Mouse (Mus musculus) MEL (cell line): Measurements from ENCODE around the gene Gcc2. TPM values are rescaled to one million over a fixed set of nuclear protein-coding genes. Genes with fewer than 3 reads are reported as not detected.

Experiments
- DNase-seq: peaks from one replicate; pipeline ENCODE4 v3.0.0; 2011; ENCODE audit warnings: low read depth, low spot score
- H3K27ac ChIP-seq: 2 replicates; pipeline ENCODE4 v1.5.1; 2012; ENCODE audit warnings: low read depth, mild to moderate bottlenecking, control low read depth, low read length, moderate library complexity; ENCODE audit not compliant: control insufficient read depth
- H3K27me3 ChIP-seq, 2 experiments: fragments of 150-350 bp in 1 of 2; sonication (generic) in 1 of 2; 2 replicates each; pipeline ENCODE4 v1.6.1; 2012; ENCODE audit warnings: low read length in 2 of 2, mild to moderate bottlenecking in 2 of 2, improper control_type of control experiment in 1 of 2, moderate library complexity in 1 of 2; ENCODE audit not compliant: insufficient read depth in 2 of 2, control insufficient read depth in 1 of 2
- H3K36me3 ChIP-seq, 2 experiments: 2 replicates each; pipeline ENCODE4 v1.6.1; 2012 to 2014; ENCODE audit warnings: low read length in 2 of 2, improper control_type of control experiment in 1 of 2, inconsistent platforms in 1 of 2, mild to moderate bottlenecking in 1 of 2; ENCODE audit not compliant: insufficient read depth in 2 of 2, control insufficient read depth in 1 of 2
- H3K4me1 ChIP-seq, 2 experiments: fragments of 150-350 bp in 1 of 2; sonication (generic) in 1 of 2; 2 replicates each; pipeline ENCODE4 v1.6.1; 2012; ENCODE audit warnings: low read length in 2 of 2, improper control_type of control experiment in 1 of 2, mild to moderate bottlenecking in 1 of 2; ENCODE audit not compliant: insufficient read depth in 2 of 2, control insufficient read depth in 1 of 2
- H3K4me3 ChIP-seq, 2 experiments: fragments of 150-350 bp in 1 of 2; sonication (generic) in 1 of 2; 2 replicates each; pipeline ENCODE4 v1.5.1; 2012; ENCODE audit warnings: low read depth in 2 of 2, low read length in 2 of 2, mild to moderate bottlenecking in 2 of 2, moderate library complexity in 2 of 2, control low read depth in 1 of 2, improper control_type of control experiment in 1 of 2; ENCODE audit not compliant: control insufficient read depth in 1 of 2, insufficient read depth in 1 of 2
- H3K79me2 ChIP-seq: 2 replicates; pipeline ENCODE4 v1.6.1; 2012; ENCODE audit warnings: mild to moderate bottlenecking, low read length, moderate library complexity; ENCODE audit not compliant: control insufficient read depth, poor library complexity, insufficient read depth
- H3K9ac ChIP-seq: 2 replicates; pipeline ENCODE4 v1.6.1; 2012; ENCODE audit warnings: low read depth, mild to moderate bottlenecking, control low read depth, low read length, moderate library complexity; ENCODE audit not compliant: control insufficient read depth, poor library complexity, severe bottlenecking
- H3K9me3 ChIP-seq: fragments of 150-350 bp; sonication (generic); replicated peaks from 2 replicates; pipeline ENCODE4 v1.6.1; 2012; ENCODE audit warnings: mild to moderate bottlenecking, low read length, improper control_type of control experiment, moderate library complexity; ENCODE audit not compliant: insufficient read depth
- BHLHE40 ChIP-seq: IDR thresholded peaks from 2 replicates; pipeline ENCODE4 v1.6.1; 2012; ENCODE audit warnings: low read depth, mild to moderate bottlenecking, inconsistent platforms, low read length, improper control_type of control experiment, borderline replicate concordance
- CHD2 ChIP-seq: IDR thresholded peaks from 2 replicates; pipeline ENCODE4 v1.6.1; 2011; ENCODE audit warnings: low read length, improper control_type of control experiment
- E2F4 ChIP-seq: IDR thresholded peaks from 2 replicates; pipeline ENCODE4 v1.6.1; 2011; ENCODE audit warnings: low read depth, low read length, improper control_type of control experiment, borderline replicate concordance
- ELF1 ChIP-seq: IDR thresholded peaks from 2 replicates; pipeline ENCODE4 v1.6.1; 2014; ENCODE audit warnings: low read depth, mild to moderate bottlenecking, inconsistent platforms, low read length, improper control_type of control experiment, moderate library complexity
- EP300 ChIP-seq, 2 experiments: IDR thresholded peaks; 2 replicates each; pipeline ENCODE4 v1.6.1; 2011; ENCODE audit warnings: improper control_type of control experiment in 2 of 2, low read length in 2 of 2, low read depth in 1 of 2, mild to moderate bottlenecking in 1 of 2
- ETS1 ChIP-seq: IDR thresholded peaks from 2 replicates; pipeline ENCODE4 v1.6.1; 2012; ENCODE audit warnings: low read depth, mild to moderate bottlenecking, inconsistent platforms, low read length, improper control_type of control experiment, moderate library complexity
- GABPA ChIP-seq: IDR thresholded peaks from 2 replicates; pipeline ENCODE4 v1.6.1; 2012; ENCODE audit warnings: low read depth, mild to moderate bottlenecking, inconsistent platforms, low read length, improper control_type of control experiment, moderate library complexity
- GATA1 ChIP-seq: IDR thresholded peaks from 2 replicates; pipeline ENCODE4 v1.6.1; 2011; ENCODE audit warnings: low read depth, low read length, improper control_type of control experiment
- JUND ChIP-seq: IDR thresholded peaks from 2 replicates; pipeline ENCODE4 v1.6.1; 2011; ENCODE audit warnings: low read depth, mild to moderate bottlenecking, improper control_type of control experiment, low read length
- KAT2A ChIP-seq: conservative IDR thresholded peaks from 2 replicates; pipeline ENCODE4 v1.6.1; 2012; ENCODE audit warnings: low read depth, low read length, improper control_type of control experiment, inconsistent platforms
- MAFK ChIP-seq: IDR thresholded peaks from 2 replicates; pipeline ENCODE4 v1.6.1; 2011; ENCODE audit warnings: low read depth, mild to moderate bottlenecking, low read length, improper control_type of control experiment, borderline replicate concordance
- MAX ChIP-seq: IDR thresholded peaks from 2 replicates; pipeline ENCODE4 v1.6.1; 2011; ENCODE audit warnings: low read length, improper control_type of control experiment
- MAZ ChIP-seq: IDR thresholded peaks from 2 replicates; pipeline ENCODE4 v1.6.1; 2012; ENCODE audit warnings: low read depth, mild to moderate bottlenecking, inconsistent platforms, low read length, improper control_type of control experiment
- MEF2A ChIP-seq: IDR thresholded peaks from 2 replicates; pipeline ENCODE4 v1.6.1; 2014; ENCODE audit warnings: low read depth, mild to moderate bottlenecking, inconsistent platforms, low read length, improper control_type of control experiment; ENCODE audit not compliant: poor library complexity, insufficient replicate concordance, severe bottlenecking; ENCODE audit errors: extremely low read depth
- MYB ChIP-seq: IDR thresholded peaks from 2 replicates; pipeline ENCODE4 v1.6.1; 2011; ENCODE audit warnings: mild to moderate bottlenecking, low read depth, low read length, improper control_type of control experiment
- MYC ChIP-seq: IDR thresholded peaks from 2 replicates; pipeline ENCODE4 v1.6.1; 2011; ENCODE audit warnings: low read depth, mild to moderate bottlenecking, low read length, improper control_type of control experiment, moderate library complexity
- NRF1 ChIP-seq: IDR thresholded peaks from 2 replicates; pipeline ENCODE4 v1.6.1; 2014; ENCODE audit warnings: low read depth, mild to moderate bottlenecking, inconsistent platforms, low read length, improper control_type of control experiment, moderate library complexity; ENCODE audit not compliant: poor library complexity, insufficient read depth, severe bottlenecking
- POLR2A ChIP-seq, 2 experiments: IDR thresholded peaks; 2 replicates each; pipeline ENCODE4 v1.6.1; 2011 to 2012; ENCODE audit warnings: low read length in 2 of 2, mild to moderate bottlenecking in 2 of 2, control low read depth in 1 of 2, improper control_type of control experiment in 1 of 2, low read depth in 1 of 2, moderate library complexity in 1 of 2; ENCODE audit not compliant: control insufficient read depth in 1 of 2, insufficient read depth in 1 of 2, poor library complexity in 1 of 2
- POLR2AphosphoS2 ChIP-seq: IDR thresholded peaks from 2 replicates; pipeline ENCODE4 v1.6.1; 2011; ENCODE audit warnings: low read length, improper control_type of control experiment
- RCOR1 ChIP-seq: IDR thresholded peaks from 2 replicates; pipeline ENCODE4 v1.6.1; 2012; ENCODE audit warnings: low read depth, mild to moderate bottlenecking, inconsistent platforms, low read length, improper control_type of control experiment
- SIN3A ChIP-seq: IDR thresholded peaks from 2 replicates; pipeline ENCODE4 v1.6.1; 2012; ENCODE audit warnings: low read length, improper control_type of control experiment, inconsistent platforms
- SMC3 ChIP-seq: IDR thresholded peaks from 2 replicates; pipeline ENCODE4 v1.6.1; 2011; ENCODE audit warnings: low read depth, low read length, improper control_type of control experiment
- TAL1 ChIP-seq: IDR thresholded peaks from 2 replicates; pipeline ENCODE4 v1.6.1; 2012; ENCODE audit warnings: mild to moderate bottlenecking, inconsistent platforms, low read length, moderate library complexity, mixed read lengths
- TBP ChIP-seq: IDR thresholded peaks from 2 replicates; pipeline ENCODE4 v1.8.0; 2011; ENCODE audit warnings: low read depth, low read length, improper control_type of control experiment
- UBTF ChIP-seq: IDR thresholded peaks from 2 replicates; pipeline ENCODE4 v1.6.1; 2012; ENCODE audit warnings: low read depth, mild to moderate bottlenecking, inconsistent platforms, low read length, improper control_type of control experiment, moderate library complexity, borderline replicate concordance; ENCODE audit not compliant: insufficient read depth
- USF1 ChIP-seq: IDR thresholded peaks from 2 replicates; pipeline ENCODE4 v1.6.1; 2014; ENCODE audit warnings: low read depth, mild to moderate bottlenecking, inconsistent platforms, low read length, improper control_type of control experiment, moderate library complexity
- USF2 ChIP-seq, 2 experiments: IDR thresholded peaks; 2 replicates each; pipeline ENCODE4 v1.6.1; 2011 to 2012; ENCODE audit warnings: improper control_type of control experiment in 2 of 2, low read length in 2 of 2, borderline replicate concordance in 1 of 2, inconsistent platforms in 1 of 2, low read depth in 1 of 2, mild to moderate bottlenecking in 1 of 2; ENCODE audit not compliant: insufficient read depth in 1 of 2
- ZKSCAN1 ChIP-seq: IDR thresholded peaks from 2 replicates; pipeline ENCODE4 v1.6.1; 2012; ENCODE audit warnings: low read depth, mild to moderate bottlenecking, inconsistent platforms, low read length, improper control_type of control experiment, moderate library complexity
- ZMIZ1 ChIP-seq: IDR thresholded peaks from 2 replicates; pipeline ENCODE4 v1.6.1; 2012; ENCODE audit warnings: low read depth, mild to moderate bottlenecking, inconsistent platforms, low read length, improper control_type of control experiment, moderate library complexity
- ZNF384 ChIP-seq: IDR thresholded peaks from 2 replicates; pipeline ENCODE4 v1.6.1; 2012; ENCODE audit warnings: low read depth, mild to moderate bottlenecking, inconsistent platforms, low read length, improper control_type of control experiment
- polyA plus RNA-seq, 2 experiments: library from polyadenylated mRNA; stranded (reverse) in 1 of 2; unstranded in 1 of 2; fragments of >175 nt in 1 of 2; fragments of >200 nt in 1 of 2; gene quantifications; 2 replicates each; pipeline versions ENCODE4 v1.2.1 to v1.2.4; 2012; ENCODE audit warnings: low replicate concordance in 2 of 2, low read depth in 1 of 2; ENCODE audit not compliant: insufficient read length in 2 of 2, insufficient read depth in 1 of 2, missing spikeins in 1 of 2
- total RNA-seq: library from RNA; depleted of rRNA; stranded (reverse); fragments of 300-350 nt; gene quantifications from 2 replicates; pipeline ENCODE4 v1.2.3, GENCODE M21; 2012

Gene Gcc2
- total and polyA plus RNA-seq, 3 experiments: 14.4 to 18.0 TPM; not detected in 1

DNA sequence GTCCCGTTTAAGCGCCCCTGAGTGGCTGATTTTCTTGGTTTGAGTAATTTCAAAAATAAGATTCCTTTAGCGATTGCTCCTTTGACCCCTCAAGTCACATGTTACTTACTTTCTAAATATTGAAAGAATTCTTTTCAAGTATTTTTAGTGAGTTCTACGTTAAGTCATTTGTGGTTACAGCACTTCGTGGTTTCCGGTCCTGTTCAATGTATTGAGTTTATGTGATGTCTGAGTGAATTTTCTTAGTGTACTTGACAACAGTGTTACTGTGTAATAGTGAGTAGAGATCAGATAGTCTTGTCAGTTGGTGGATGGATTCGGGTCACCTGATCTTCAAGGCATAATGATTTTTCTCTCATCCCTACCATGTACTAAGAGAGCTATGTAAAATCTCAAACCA lies 26.9 kb downstream of the Gcc2 start:
- no peak for DNase-seq
- Histone ChIP-seq H3K36me3 (peaks cover 0 to 5% of the 10 kb centered on the region in 2 experiments; a peak in 2 of 4 replicates), H3K4me3 (no peak overlapping the region), H3K79me2 (no peaks in the 10 kb centered on the region), H3K27ac (no peak overlapping the region), H3K9ac (no peak overlapping the region), H3K9me3 (no peaks in the 10 kb centered on the region), H3K4me1 (no peaks in the 10 kb centered on the region), H3K27me3 (no peaks in the 10 kb centered on the region)
- TF ChIP-seq ETS1 (no peak), SIN3A (no peak), KAT2A (no peak), GATA1 (no peak), E2F4 (no peak), POLR2A (IDR thresholded peaks at IDR 0.05; ENCODE audit: control insufficient read depth in 1 of 2, insufficient read depth in 1 of 2, low read depth in 1 of 2, low read length in 2 of 2, poor library complexity in 1 of 2) (no peak), EP300 (IDR thresholded peaks at IDR 0.05; ENCODE audit: low read depth in 1 of 2, low read length in 2 of 2) (no peak), NRF1 (no peak), SMC3 (no peak), MAZ (no peak), POLR2AphosphoS2 (no peak)

DNA sequence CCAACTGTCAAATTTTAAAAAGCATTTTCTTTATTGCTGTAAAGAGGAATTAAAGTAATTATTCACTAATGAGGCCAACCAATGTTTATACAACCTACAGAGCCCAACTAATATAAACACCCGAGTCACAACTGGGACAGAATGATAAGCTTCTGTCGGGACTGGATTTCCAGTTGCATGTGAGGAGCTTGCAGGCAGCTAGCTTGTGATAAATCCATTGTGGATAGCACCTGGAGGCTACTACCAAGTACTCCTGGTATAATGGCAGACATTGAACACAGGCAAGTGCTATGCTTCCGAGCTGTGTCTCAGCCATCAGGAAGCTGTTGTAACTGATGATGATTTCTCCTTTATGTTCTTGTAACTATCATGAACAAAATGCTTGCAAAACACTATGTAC lies 35.4 kb downstream of the Gcc2 start:
- Histone ChIP-seq H3K36me3 (peaks cover 3 to 14% of the 10 kb centered on the region in 2 experiments), H3K9ac (no peak overlapping the region), H3K4me1 (peaks cover 0 to 3% of the 10 kb centered on the region in 2 experiments; a peak in 2 of 4 replicates), H3K27ac (no peak overlapping the region), H3K4me3 (no peak overlapping the region), H3K27me3 (no peaks in the 10 kb centered on the region), H3K79me2 (no peaks in the 10 kb centered on the region), H3K9me3 (no peaks in the 10 kb centered on the region)
- peak; percentile 57 for DNase-seq
- 0 out of 2 replicates have a peak, but pooled peaks have one; percentile 36 for TF ChIP-seq MYB
- TF ChIP-seq MAZ: no peak
- no peak for TF ChIP-seq ZMIZ1
- TF ChIP-seq CHD2: no peak
- no peak for TF ChIP-seq TBP
- no peak for TF ChIP-seq E2F4
- TF ChIP-seq EP300 (IDR thresholded peaks at IDR 0.05; ENCODE audit: low read depth in 1 of 2, low read length in 2 of 2): peak; percentile 65 to 74
- no peak for TF ChIP-seq MYC
- no peak for TF ChIP-seq JUND
- no peak for TF ChIP-seq MEF2A
- TF ChIP-seq USF1: no peak
- no peak for TF ChIP-seq POLR2AphosphoS2
- peak; percentile 77 for TF ChIP-seq ZNF384
- peak; percentile 83 for TF ChIP-seq TAL1
- no peak for TF ChIP-seq KAT2A
- peak; percentile 24; the same call in 1 of the 2 replicates for TF ChIP-seq SIN3A
- peak; percentile 84 for TF ChIP-seq BHLHE40
- TF ChIP-seq GABPA: no peak
- TF ChIP-seq RCOR1: no peak; the same call in 1 of the 2 replicates
- TF ChIP-seq ETS1: peak; percentile 30; the same call in 1 of the 2 replicates
- no peak for TF ChIP-seq UBTF
- TF ChIP-seq MAFK: no peak
- no peak for TF ChIP-seq ZKSCAN1
- TF ChIP-seq ELF1: no peak
- no peak for TF ChIP-seq SMC3
- TF ChIP-seq USF2 (IDR thresholded peaks at IDR 0.05; ENCODE audit: borderline replicate concordance in 1 of 2, insufficient read depth in 1 of 2, low read depth in 1 of 2, low read length in 2 of 2): no peak
- no peak for TF ChIP-seq MAX
